Mouse (Mus musculus) right cerebral cortex, postnatal 14 days (tissue): ENCODE measurements at regions not wholly inside any gene's neighbourhood (a gene's known extent, or its start where the extent isn't known, plus 50 kb on each side); places are given as distances from the start of the nearest gene placed in this dataset.
A peak's percentile ranks its signal among the peaks of the same experiment; 100 is the strongest.
"Not testable (repeated sequence)": the region's sequence is repeated elsewhere in the genome, so short reads cannot be mapped to it uniquely, and the experiment has no call there.

ENCODE experiments used
- DNase-seq: peaks from one replicate; pipeline ENCODE4 v3.0.0; 2022

DNA sequence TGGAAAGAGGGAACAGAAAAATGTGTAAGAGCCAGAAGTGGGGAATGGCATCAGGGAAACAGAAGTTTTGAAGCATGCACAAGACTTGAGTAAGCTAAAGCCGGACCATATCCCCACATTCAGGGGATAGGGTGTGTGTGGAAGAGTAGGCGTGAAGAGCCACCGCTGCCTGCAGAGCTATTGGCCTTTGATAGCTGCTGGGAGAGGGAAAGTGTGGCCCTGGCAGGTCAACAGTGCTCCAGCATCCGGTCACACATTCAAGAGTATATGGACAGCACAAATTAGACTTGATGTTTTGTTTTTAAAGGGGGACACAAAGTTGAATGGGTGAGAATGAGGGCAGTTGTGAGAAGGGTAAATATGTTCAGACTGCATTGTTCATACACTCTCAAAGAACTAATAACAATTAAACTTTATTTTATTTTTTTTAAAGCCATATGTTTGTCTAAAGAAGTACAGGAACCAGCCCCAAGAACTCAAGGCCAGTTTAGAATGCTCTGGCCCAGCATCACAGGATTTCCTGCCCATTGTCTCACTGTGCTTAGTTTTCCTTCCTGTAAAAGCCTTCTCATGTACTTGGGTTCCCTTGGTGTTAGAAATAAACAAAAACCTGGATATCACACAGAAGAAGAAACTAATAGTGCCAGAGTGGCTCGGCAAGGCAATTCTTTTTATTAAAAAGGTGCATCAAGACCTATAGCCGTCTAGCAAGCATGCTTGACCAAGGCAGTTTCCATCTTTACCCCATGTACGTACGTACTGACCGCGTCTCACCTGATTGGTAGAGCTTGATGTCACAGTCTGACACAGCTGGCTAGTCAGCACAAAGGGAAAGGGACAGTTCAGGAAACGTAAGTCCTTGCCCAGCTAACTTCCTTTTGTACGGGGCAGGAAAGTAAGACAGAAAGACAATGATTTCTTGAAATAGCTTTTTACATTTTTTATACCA is 144.6 kb upstream of the Rbbp6 start:
- no peak for DNase-seq

DNA sequence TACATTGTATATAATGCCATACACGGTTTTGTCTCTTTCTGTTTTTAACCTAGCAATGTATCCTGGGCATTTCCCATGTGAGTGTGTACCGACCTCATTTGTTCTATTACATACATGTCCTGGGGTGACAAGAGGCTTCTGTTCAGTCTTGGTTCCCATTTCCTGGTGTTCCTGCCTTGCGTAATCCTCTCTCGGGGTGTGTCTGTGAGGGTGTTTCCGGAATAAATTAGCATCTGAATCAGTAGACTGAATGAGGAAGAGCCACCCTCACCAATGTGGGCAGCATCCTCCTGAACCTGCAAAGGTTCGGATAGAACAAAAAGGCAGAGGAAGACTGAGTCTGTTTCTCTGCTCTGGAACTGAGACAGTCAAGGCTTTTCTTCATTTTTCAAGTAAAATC is 142.1 kb upstream of the Rbbp6 start:
- DNase-seq: no peak

DNA sequence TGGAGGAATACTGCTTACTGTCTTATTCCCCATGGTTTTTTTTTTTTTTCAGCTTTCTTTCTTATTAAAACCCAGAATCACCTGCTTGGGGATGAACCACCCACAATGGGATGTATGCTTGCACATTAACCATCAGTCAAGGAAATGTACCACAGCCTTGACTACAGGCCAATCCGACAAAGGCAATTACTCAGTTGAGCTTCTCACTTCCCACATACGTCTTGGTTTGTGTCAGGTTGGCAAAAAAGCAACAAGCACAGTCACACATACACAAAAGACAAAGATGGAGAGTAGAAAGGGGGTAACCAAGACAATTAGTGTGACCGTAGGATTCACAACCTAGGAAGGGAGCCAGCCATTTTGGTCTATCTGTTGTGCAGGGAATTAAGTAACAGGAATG is 126.4 kb upstream of the Rbbp6 start:
- DNase-seq: no peak

DNA sequence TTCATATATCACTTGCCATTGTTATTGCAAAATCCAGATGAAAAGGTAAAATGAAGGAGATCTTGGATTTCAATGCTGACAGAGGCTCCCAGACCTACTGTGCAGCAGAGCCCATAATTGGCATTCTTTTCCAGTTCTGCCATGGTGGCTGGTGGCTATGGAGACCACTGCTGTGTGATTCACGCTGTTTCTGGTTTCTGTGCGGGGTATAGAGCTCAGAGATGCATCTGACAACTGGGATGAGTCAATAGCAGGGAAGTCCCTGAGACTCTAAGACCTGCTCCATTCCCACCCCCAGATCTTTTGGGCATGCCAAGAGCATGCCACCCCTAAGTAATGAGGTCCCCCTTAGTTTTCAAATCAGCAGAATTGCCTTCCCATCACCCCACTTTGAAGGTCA is 120.7 kb upstream of the Rbbp6 start:
- no peak for DNase-seq

DNA sequence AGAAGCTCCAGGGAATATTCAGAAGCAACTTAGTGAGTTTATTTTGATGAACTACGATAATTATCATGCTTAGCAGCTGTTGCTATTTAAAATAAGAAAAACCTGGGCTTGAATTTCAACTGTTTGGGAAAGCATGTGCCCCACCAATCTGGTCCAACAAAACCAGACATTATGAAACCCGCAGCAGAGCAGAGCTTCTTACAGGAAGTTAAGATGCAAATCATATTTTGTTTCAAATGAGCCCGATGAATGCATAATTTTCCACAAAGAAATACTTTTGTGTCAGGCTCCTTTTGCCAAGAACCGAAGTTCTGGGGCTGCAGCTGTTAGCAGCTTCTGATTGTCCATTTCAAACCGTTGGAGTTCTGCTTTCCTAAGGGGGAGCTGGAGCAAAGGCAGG is 118.1 kb upstream of the Rbbp6 start:
- no peak for DNase-seq

DNA sequence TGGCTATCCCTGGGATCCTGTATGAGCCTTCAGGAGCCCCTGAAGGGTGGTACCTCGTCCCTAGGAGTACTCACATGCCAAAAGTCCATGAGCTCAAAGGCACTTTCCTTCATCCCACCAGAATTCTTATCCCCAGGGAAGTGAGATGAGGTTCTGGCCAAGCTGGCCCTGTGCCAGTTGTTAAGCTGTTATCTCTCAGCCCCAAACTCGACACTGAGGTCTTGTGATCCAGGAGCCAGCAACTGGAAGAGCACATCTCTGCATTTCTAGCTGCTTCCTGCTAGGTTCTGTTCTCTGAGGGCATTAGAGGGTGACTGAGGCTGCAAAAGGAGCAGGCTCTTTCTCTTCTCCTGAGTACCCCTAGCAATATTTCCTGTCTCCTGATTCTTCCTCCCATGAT is 92.1 kb upstream of the Rbbp6 start:
- no peak for DNase-seq

DNA sequence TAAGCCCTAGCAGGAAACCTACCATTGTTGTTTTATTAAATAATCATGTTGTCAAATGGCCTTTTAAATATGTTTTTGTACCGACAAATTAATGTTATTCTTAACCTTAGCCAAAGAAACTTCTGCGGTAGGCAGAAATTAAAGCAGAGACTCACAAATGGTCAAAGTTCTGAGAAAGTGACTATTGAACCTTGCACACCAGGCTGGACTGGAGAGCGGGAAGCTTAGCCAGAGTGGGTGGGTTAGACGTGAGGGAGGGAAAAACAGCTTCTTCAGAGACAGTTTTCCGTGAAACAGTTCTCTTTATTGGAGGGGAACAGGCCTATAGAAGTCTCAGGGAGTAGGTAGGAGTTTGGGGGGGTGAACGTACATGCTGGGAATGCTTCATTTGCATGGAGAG is 89.2 kb upstream of the Rbbp6 start:
- DNase-seq: no peak

DNA sequence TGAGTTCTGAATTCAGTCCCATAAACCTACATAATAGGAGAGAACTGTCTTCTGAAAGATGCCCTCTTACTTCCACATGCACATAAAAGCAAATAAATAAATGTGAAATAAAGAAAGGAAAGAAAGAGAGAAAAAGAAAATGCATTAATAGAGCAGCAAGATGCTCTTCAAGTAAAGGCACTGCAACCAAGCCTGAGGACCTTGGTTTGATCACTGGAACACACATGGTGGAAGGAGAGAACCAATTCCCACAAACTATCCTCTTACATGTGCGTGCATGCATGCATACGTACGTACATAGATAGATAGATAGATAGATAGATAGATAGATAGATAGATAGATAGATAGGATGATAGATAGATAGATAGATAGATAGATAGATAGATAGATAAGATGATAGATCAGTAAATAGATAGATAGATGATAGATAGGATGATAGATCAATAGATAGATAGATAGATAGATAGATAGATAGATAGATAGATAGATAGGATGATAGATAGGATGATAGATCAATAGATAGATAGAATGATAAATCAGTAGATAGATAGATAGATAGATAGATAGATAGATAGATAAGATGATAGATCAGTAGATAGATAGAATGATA is 83.5 kb upstream of the Rbbp6 start:
- DNase-seq: not testable (repeated sequence)

DNA sequence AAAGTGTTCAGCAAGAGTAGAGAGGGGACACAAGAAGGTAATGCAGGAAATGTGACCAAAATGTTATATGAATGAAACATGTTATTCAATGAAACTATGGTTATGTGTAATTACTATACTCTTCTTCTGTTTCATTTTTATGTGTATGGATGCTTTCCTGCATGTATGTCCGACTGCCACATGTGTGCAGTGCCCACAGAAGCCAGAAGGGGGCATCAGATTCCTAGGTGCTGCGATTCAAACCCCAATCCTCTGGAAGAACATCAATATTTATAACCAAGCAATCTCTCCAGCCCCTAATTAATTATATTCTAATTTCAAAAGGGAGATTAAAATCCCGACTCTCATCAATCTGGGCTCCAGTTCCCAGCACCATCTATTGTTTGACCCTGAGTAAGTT is 78.7 kb upstream of the Rbbp6 start:
- no peak for DNase-seq

DNA sequence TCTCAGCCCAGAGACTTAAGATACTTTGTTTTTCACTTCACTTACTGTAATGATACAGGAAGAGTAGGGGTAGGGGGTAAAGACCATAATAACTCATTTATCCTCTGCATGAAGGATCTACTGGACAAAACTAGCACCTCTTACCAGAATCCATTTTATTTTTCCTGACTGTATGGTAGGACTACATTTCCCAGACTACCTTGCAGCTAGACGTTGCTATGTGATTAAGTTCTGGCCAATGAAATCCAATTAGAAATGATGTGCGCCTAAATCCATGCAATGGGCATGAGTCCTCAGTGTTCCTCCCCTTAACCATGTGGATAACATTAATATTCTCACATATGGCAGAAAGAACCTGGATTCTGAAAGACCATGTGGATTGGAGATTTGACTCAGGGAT is 68.3 kb upstream of the Rbbp6 start:
- DNase-seq: no peak

DNA sequence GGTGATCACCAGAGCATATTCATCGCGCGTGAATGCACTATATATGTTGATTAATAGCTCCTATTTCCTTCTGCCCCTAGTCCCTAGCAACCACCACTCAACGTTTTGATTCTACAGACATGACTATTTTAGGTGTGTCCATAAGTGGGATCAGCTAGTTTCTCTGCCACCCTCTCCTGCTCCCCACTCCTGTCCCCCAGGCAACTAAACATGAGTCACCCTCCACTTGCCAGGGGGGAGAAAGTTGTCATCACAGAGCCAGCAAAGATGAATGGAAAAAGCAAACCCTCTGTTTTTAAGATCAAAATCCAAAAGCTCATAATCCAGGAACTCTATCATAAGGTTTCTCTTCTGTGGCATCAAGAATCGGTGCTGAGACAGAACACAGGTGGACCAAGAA is 59.4 kb upstream of the Rbbp6 start:
- no peak for DNase-seq

DNA sequence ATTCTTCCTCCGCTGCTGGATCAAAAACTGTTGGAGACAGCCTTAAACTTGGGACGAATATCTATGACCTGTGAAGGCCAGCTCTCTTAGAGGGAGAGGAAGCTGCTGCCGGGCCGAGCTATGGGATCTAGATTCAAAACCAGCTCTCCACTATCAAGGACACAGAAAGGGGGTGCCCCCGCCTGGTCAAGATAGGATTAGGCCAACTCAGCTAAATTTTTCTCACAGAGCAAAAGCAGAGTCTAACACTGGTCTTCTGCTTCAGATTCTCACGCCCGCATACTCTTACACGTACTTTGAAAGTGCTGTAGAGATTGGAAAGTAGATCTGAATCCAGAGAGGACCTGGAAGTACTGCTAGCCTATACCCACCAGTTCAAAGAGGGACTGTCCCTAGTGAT is 56.2 kb upstream of the Rbbp6 start:
- peak; percentile 36 for DNase-seq
